Mouse (Mus musculus) spleen, adult 2 months (tissue): ENCODE data around the gene Col13a1.

Experiments used
- CTCF ChIP-seq: fragments of 200-500 bp; IDR thresholded peaks from 2 replicates; pipeline ENCODE4 v1.5.1; 2011; ENCODE audit warnings: mild to moderate bottlenecking, inconsistent platforms; ENCODE audit not compliant: insufficient read depth, insufficient read length, insufficient replicate concordance; ENCODE audit errors: extremely low read depth
- POLR2A ChIP-seq: fragments of 200-500 bp; IDR thresholded peaks from 2 replicates; pipeline ENCODE4 v1.6.1; 2011; ENCODE audit warnings: low read depth, low read length, inconsistent platforms

GRCm38 (mm10) chr10:61793015-61793414 lies 185.9 kb downstream of the Col13a1 start:
- TF ChIP-seq POLR2A (no peak), CTCF (no peak)
